Mouse (Mus musculus): ENCODE measurements at regions not wholly inside any gene's neighbourhood (a gene's known extent, or its start where the extent isn't known, plus 50 kb on each side); places are given as distances from the start of the nearest gene placed in this dataset.

- DNase-seq (ENCODE audit: low spot score in 2 of 2), result no peak
These were observed 169.9 kb downstream of the B3gnt2 start for GRCm38 (mm10) chr11:22690829-22691228.

GRCm38 (mm10) chr11:22692281-22692857, 168.4 kb downstream of the B3gnt2 start:
- no peak for DNase-seq (ENCODE audit: low spot score in 2 of 2)

- DNase-seq (ENCODE audit: low spot score in 2 of 2), result no peak
These were observed 167.8 kb downstream of the B3gnt2 start for GRCm38 (mm10) chr11:22692941-22693341.

GRCm38 (mm10) chr11:22693376-22693775, 167.4 kb downstream of the B3gnt2 start:
- DNase-seq (ENCODE audit: low spot score in 2 of 2), result no peak

- DNase-seq (ENCODE audit: low spot score in 2 of 2), result no peak
These were observed 166.8 kb downstream of the B3gnt2 start for GRCm38 (mm10) chr11:22693984-22694383.

- DNase-seq (ENCODE audit: low spot score in 2 of 2), result no peak
These were observed 165.9 kb downstream of the B3gnt2 start for GRCm38 (mm10) chr11:22694829-22695228.

- no peak for DNase-seq (ENCODE audit: low spot score in 2 of 2)
These were observed 165.5 kb downstream of the B3gnt2 start for GRCm38 (mm10) chr11:22695237-22695636.

- no peak for DNase-seq (ENCODE audit: low spot score in 2 of 2)
These were observed 162.5 kb downstream of the B3gnt2 start for GRCm38 (mm10) chr11:22698057-22698941.

- no peak for DNase-seq (ENCODE audit: low spot score in 2 of 2)
These were observed 154.7 kb downstream of the B3gnt2 start for GRCm38 (mm10) chr11:22706082-22706481.

Measured in left cerebral cortex, adult 8-10 months (tissue).